Mouse (Mus musculus): ENCODE measurements around the gene Ptgfrn.

DNA sequence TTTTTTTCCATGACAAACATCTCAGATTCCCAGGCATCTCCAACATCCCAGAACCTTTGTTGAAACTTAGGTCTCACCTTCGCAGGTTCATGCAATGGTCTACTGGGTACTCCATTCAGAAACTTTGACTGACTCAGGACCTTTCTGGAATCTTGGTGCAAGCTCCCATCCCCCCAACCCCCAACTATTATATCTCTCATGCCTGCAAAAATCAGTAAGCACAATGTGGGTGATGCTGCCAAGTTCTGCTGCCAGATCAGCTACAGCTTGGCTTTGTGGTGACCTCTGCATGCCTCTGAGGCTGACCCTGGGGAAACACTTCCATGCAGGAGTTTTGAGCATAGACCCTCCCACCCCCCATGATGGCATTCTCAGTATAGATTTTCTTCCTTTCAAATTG lies 44.0 kb upstream of the Ptgfrn start:
- TF ChIP-seq MAX (IDR thresholded peaks at IDR 0.05; ENCODE audit: low read depth) (no peak), POLR2A (IDR thresholded peaks at IDR 0.05; ENCODE audit: insufficient read length, low read depth) (no peak), USF1 (IDR thresholded peaks at IDR 0.05; ENCODE audit: low read depth) (no peak)

Measured in myocyte (in vitro differentiated cells).